Mouse (Mus musculus): ENCODE results near the gene Gpatch2. TPM values are rescaled to one million over a fixed set of nuclear protein-coding genes. Genes with fewer than 3 reads are reported as not detected.

Gene Gpatch2
- polyA plus RNA-seq, 1 experiment from 2014 or later = 23.2 TPM

GRCm38 (mm10) chr1:187292395-187292749 is 77.1 kb downstream of the Gpatch2 start:
- no peak for ATAC-seq (ENCODE audit: low FRiP score, low TSS enrichment)
- no peaks in the 10 kb centered on the region for H3K27me3 ChIP-seq (ENCODE audit: control insufficient read depth, insufficient read depth, low read length)
- H3K4me1 ChIP-seq (ENCODE audit: control insufficient read depth, insufficient read depth, low read length) = no peaks in the 10 kb centered on the region
- H3K9me3 ChIP-seq (ENCODE audit: control insufficient read depth, low read length) = no peaks in the 10 kb centered on the region
- no peak overlapping the region for H3K4me2 ChIP-seq (replicated peaks; ENCODE audit: low read depth, low read length)
- H3K4me3 ChIP-seq (ENCODE audit: low read length) = no peak overlapping the region
- WGBS = 87% methylated on average over 3 of the region's 3 CpGs
- no peak overlapping the region for H3K9ac ChIP-seq (ENCODE audit: low read depth, low read length)
- no peak overlapping the region for H3K27ac ChIP-seq (ENCODE audit: low read depth, low read length)
- H3K36me3 ChIP-seq (ENCODE audit: control insufficient read depth, insufficient read depth, low read length) = no peaks in the 10 kb centered on the region

GRCm38 (mm10) chr1:187293233-187293632 is 77.9 kb downstream of the Gpatch2 start:
- Histone ChIP-seq H3K4me2 (replicated peaks; ENCODE audit: low read depth, low read length) (no peak overlapping the region), H3K4me3 (ENCODE audit: low read length) (no peak overlapping the region), H3K27ac (ENCODE audit: low read depth, low read length) (no peak overlapping the region), H3K36me3 (ENCODE audit: control insufficient read depth, insufficient read depth, low read length) (no peaks in the 10 kb centered on the region), H3K9ac (ENCODE audit: low read depth, low read length) (no peak overlapping the region), H3K27me3 (ENCODE audit: control insufficient read depth, insufficient read depth, low read length) (no peaks in the 10 kb centered on the region), H3K9me3 (ENCODE audit: control insufficient read depth, low read length) (no peaks in the 10 kb centered on the region), H3K4me1 (ENCODE audit: control insufficient read depth, insufficient read depth, low read length) (no peaks in the 10 kb centered on the region)
- 82% methylated on average over 3 of the region's 3 CpGs for WGBS
- ATAC-seq (ENCODE audit: low FRiP score, low TSS enrichment) = no peak

GRCm38 (mm10) chr1:187294522-187294921 is 79.2 kb downstream of the Gpatch2 start:
- Histone ChIP-seq H3K36me3 (ENCODE audit: control insufficient read depth, insufficient read depth, low read length) (no peaks in the 10 kb centered on the region), H3K4me1 (ENCODE audit: control insufficient read depth, insufficient read depth, low read length) (no peaks in the 10 kb centered on the region), H3K9me3 (ENCODE audit: control insufficient read depth, low read length) (no peaks in the 10 kb centered on the region), H3K27me3 (ENCODE audit: control insufficient read depth, insufficient read depth, low read length) (no peaks in the 10 kb centered on the region), H3K9ac (ENCODE audit: low read depth, low read length) (no peak overlapping the region), H3K4me2 (replicated peaks; ENCODE audit: low read depth, low read length) (no peak overlapping the region), H3K27ac (ENCODE audit: low read depth, low read length) (no peak overlapping the region), H3K4me3 (ENCODE audit: low read length) (no peak overlapping the region)
- no peak for ATAC-seq (ENCODE audit: low FRiP score, low TSS enrichment)
- 86% methylated on average over 5 of the region's 5 CpGs for WGBS

GRCm38 (mm10) chr1:187295038-187295559 is 79.8 kb downstream of the Gpatch2 start:
- Histone ChIP-seq H3K36me3 (ENCODE audit: control insufficient read depth, insufficient read depth, low read length) (no peaks in the 10 kb centered on the region), H3K27ac (ENCODE audit: low read depth, low read length) (no peak overlapping the region), H3K9ac (ENCODE audit: low read depth, low read length) (no peak overlapping the region), H3K9me3 (ENCODE audit: control insufficient read depth, low read length) (no peaks in the 10 kb centered on the region), H3K4me3 (ENCODE audit: low read length) (no peak overlapping the region), H3K4me2 (replicated peaks; ENCODE audit: low read depth, low read length) (no peak overlapping the region), H3K27me3 (ENCODE audit: control insufficient read depth, insufficient read depth, low read length) (no peaks in the 10 kb centered on the region), H3K4me1 (ENCODE audit: control insufficient read depth, insufficient read depth, low read length) (no peaks in the 10 kb centered on the region)
- ATAC-seq (ENCODE audit: low FRiP score, low TSS enrichment) = no peak
- WGBS = 92% methylated on average over 6 of the region's 6 CpGs

- 95% methylated on average over 1 of the region's 1 CpGs for WGBS
- no peak for ATAC-seq (ENCODE audit: low FRiP score, low TSS enrichment)
Measured at GRCm38 (mm10) chr1:187295711-187296110, 80.4 kb downstream of the Gpatch2 start.

GRCm38 (mm10) chr1:187299236-187299635 is 83.9 kb downstream of the Gpatch2 start:
- H3K4me3 ChIP-seq (ENCODE audit: low read length) = no peak overlapping the region
- 83% methylated on average over 4 of the region's 4 CpGs for WGBS
- H3K27ac ChIP-seq (ENCODE audit: low read depth, low read length) = no peak overlapping the region
- H3K36me3 ChIP-seq (ENCODE audit: control insufficient read depth, insufficient read depth, low read length) = no peaks in the 10 kb centered on the region
- no peaks in the 10 kb centered on the region for H3K4me1 ChIP-seq (ENCODE audit: control insufficient read depth, insufficient read depth, low read length)
- no peak overlapping the region for H3K9ac ChIP-seq (ENCODE audit: low read depth, low read length)
- ATAC-seq (ENCODE audit: low FRiP score, low TSS enrichment) = no peak
- H3K9me3 ChIP-seq (ENCODE audit: control insufficient read depth, low read length) = no peaks in the 10 kb centered on the region
- no peak overlapping the region for H3K4me2 ChIP-seq (replicated peaks; ENCODE audit: low read depth, low read length)
- no peaks in the 10 kb centered on the region for H3K27me3 ChIP-seq (ENCODE audit: control insufficient read depth, insufficient read depth, low read length)

More at GRCm38 (mm10) chr1:187295711-187296110, 80.4 kb downstream of the Gpatch2 start:
- no peak overlapping the region for H3K4me2 ChIP-seq (replicated peaks; ENCODE audit: low read depth, low read length)
- no peaks in the 10 kb centered on the region for H3K36me3 ChIP-seq (ENCODE audit: control insufficient read depth, insufficient read depth, low read length)
- H3K4me1 ChIP-seq (ENCODE audit: control insufficient read depth, insufficient read depth, low read length) = no peaks in the 10 kb centered on the region
- no peaks in the 10 kb centered on the region for H3K27me3 ChIP-seq (ENCODE audit: control insufficient read depth, insufficient read depth, low read length)
- no peak overlapping the region for H3K9ac ChIP-seq (ENCODE audit: low read depth, low read length)
- no peak overlapping the region for H3K27ac ChIP-seq (ENCODE audit: low read depth, low read length)
- no peaks in the 10 kb centered on the region for H3K9me3 ChIP-seq (ENCODE audit: control insufficient read depth, low read length)
- no peak overlapping the region for H3K4me3 ChIP-seq (ENCODE audit: low read length)

GRCm38 (mm10) chr1:187300626-187301025 is 85.3 kb downstream of the Gpatch2 start:
- no peaks in the 10 kb centered on the region for H3K36me3 ChIP-seq (ENCODE audit: control insufficient read depth, insufficient read depth, low read length)
- no peaks in the 10 kb centered on the region for H3K27me3 ChIP-seq (ENCODE audit: control insufficient read depth, insufficient read depth, low read length)
- H3K9me3 ChIP-seq (ENCODE audit: control insufficient read depth, low read length) = no peaks in the 10 kb centered on the region
- H3K4me3 ChIP-seq (ENCODE audit: low read length) = no peak overlapping the region
- WGBS = 46% methylated on average over 5 of the region's 5 CpGs
- H3K9ac ChIP-seq (ENCODE audit: low read depth, low read length) = no peak overlapping the region
- ATAC-seq (ENCODE audit: low FRiP score, low TSS enrichment) = 0 out of 2 replicates have a peak, but pooled peaks have one; percentile 24
- H3K27ac ChIP-seq (ENCODE audit: low read depth, low read length) = peak overlapping the region; percentile 43; the same call in 1 of the 2 replicates
- no peaks in the 10 kb centered on the region for H3K4me1 ChIP-seq (ENCODE audit: control insufficient read depth, insufficient read depth, low read length)
- H3K4me2 ChIP-seq (replicated peaks; ENCODE audit: low read depth, low read length) = no peak overlapping the region

- no peak overlapping the region for H3K4me3 ChIP-seq (ENCODE audit: low read length)
- no peaks in the 10 kb centered on the region for H3K36me3 ChIP-seq (ENCODE audit: control insufficient read depth, insufficient read depth, low read length)
- no peak overlapping the region for H3K4me2 ChIP-seq (replicated peaks; ENCODE audit: low read depth, low read length)
- no peak overlapping the region for H3K27ac ChIP-seq (ENCODE audit: low read depth, low read length)
- WGBS = 90% methylated on average over 10 of the region's 10 CpGs
- no peak overlapping the region for H3K9ac ChIP-seq (ENCODE audit: low read depth, low read length)
- H3K9me3 ChIP-seq (ENCODE audit: control insufficient read depth, low read length) = no peaks in the 10 kb centered on the region
- no peaks in the 10 kb centered on the region for H3K4me1 ChIP-seq (ENCODE audit: control insufficient read depth, insufficient read depth, low read length)
- H3K27me3 ChIP-seq (ENCODE audit: control insufficient read depth, insufficient read depth, low read length) = no peaks in the 10 kb centered on the region
- ATAC-seq (ENCODE audit: low FRiP score, low TSS enrichment) = no peak
Measured at GRCm38 (mm10) chr1:187303221-187303620, 87.9 kb downstream of the Gpatch2 start.

GRCm38 (mm10) chr1:187307335-187307734 is 92.0 kb downstream of the Gpatch2 start:
- no peaks in the 10 kb centered on the region for H3K4me1 ChIP-seq (ENCODE audit: control insufficient read depth, insufficient read depth, low read length)
- H3K9ac ChIP-seq (ENCODE audit: low read depth, low read length) = no peak overlapping the region
- H3K27me3 ChIP-seq (ENCODE audit: control insufficient read depth, insufficient read depth, low read length) = no peaks in the 10 kb centered on the region
- H3K9me3 ChIP-seq (ENCODE audit: control insufficient read depth, low read length) = no peaks in the 10 kb centered on the region
- no peaks in the 10 kb centered on the region for H3K36me3 ChIP-seq (ENCODE audit: control insufficient read depth, insufficient read depth, low read length)
- H3K27ac ChIP-seq (ENCODE audit: low read depth, low read length) = no peak overlapping the region
- WGBS = 89% methylated on average over 4 of the region's 4 CpGs
- no peak overlapping the region for H3K4me2 ChIP-seq (replicated peaks; ENCODE audit: low read depth, low read length)
- H3K4me3 ChIP-seq (ENCODE audit: low read length) = no peak overlapping the region
- no peak for ATAC-seq (ENCODE audit: low FRiP score, low TSS enrichment)

All from kidney, embryonic 14.5 days (tissue).